Mouse (Mus musculus): ENCODE data around the gene Vsx2.
A peak's percentile ranks its signal among the peaks of the same experiment; 100 is the strongest.

Gene Vsx2

GRCm38 (mm10) chr12:84572341-84572720 is 2.8 kb downstream of the Vsx2 start:
- no peak for DNase-seq (ENCODE audit: low spot score in 2 of 2)

- DNase-seq (ENCODE audit: low spot score in 2 of 2): no peak
Measured at GRCm38 (mm10) chr12:84573094-84573493, 3.5 kb downstream of the Vsx2 start.

DNA sequence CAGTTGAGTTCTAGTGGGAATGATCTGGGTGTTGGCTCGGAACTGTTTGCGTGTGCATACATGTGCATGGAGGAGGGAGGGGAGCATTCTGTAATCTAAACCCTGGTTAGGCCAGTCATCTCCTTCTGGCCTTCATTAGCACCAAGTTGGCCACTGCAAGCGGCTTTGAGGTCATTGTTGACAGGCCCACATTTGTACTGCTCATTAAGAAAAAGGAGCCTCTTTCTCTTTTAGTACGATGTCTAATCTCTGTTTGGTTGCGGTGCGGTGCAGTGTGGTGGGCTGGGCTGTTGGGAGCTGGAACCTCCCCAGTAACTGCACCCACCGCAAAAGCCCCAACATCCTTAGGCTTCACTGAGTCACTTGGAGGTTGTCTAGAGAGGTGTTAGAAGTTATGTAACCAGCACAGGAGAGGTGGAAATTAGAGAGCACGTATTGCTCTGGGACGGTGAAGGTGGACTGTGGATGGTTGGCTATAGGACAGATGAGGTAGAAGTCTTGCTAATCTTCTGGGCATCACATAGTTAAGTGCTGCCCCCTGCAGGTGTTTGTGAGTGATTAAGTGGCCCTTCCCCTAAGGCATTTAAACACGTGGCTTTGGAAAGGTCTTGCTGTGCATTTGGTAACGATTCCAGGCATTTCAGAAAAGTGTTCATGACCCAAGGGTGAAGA is 8.3 kb downstream of the Vsx2 start:
- no peak for DNase-seq (ENCODE audit: low spot score in 2 of 2)

DNA sequence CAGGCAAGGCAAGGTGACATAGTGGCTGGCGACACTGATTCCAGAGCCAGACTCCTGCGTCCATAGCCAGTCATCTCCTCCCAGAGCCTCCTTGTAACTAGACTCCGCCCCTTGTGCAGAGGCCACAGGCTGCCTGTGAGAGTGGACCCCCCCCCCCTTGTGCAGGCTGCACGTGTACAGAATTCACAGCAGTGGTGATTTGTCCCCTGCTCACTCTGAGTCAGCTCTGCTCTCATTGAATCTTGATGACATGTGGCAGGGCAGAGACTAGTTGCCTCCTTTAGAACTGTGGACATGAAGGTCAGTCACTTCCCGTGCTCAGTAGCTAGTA is 8.8 kb downstream of the Vsx2 start:
- no peak for DNase-seq (ENCODE audit: low spot score in 2 of 2)

GRCm38 (mm10) chr12:84581285-84581684 is 11.7 kb downstream of the Vsx2 start:
- no peak for DNase-seq (ENCODE audit: low spot score in 2 of 2)

- DNase-seq (ENCODE audit: low spot score in 2 of 2): peak; percentile 97 to 98
Measured at GRCm38 (mm10) chr12:84589825-84590761, 20.5 kb downstream of the Vsx2 start.

DNA sequence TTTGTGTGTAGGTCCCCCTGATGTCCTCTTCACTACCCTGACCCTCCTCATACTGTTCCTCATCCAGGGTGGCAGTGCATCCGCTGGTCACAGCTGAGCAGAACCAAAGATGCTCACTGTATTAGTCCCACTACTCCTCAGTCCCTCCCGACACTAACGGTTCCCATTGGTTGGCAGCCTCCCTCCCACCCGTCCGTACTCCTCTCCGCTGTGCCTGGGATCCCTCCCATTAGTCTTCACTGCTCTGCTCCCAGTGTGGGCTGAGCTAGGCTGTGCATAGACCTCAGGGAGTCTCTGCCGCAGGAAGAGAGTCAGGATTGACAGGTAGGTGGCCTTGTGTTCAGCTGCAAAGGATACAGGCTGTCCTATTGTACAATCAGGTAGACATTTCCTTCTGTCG is 28.8 kb downstream of the Vsx2 start:
- no peak for DNase-seq (ENCODE audit: low spot score in 2 of 2)

DNA sequence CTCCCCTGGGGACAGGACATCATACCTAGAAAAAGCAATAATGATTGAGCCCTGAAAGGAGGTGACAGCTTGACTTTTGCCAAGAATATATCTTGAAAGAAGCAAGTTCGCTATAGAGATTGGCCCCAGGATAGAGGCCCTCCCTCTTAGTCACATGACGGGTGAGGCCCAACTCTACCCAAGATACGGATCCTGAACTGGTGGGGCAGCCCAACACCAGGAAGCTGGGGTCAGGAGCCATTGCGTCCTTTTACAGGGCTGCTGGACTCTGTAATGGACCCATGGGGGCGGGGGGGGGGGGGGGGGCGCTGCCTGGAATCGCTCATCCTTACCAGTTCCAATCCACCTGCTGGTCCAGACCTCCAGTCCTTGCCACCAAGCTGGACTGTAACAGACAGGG is 34.4 kb downstream of the Vsx2 start:
- no peak for DNase-seq (ENCODE audit: low spot score in 2 of 2)

DNA sequence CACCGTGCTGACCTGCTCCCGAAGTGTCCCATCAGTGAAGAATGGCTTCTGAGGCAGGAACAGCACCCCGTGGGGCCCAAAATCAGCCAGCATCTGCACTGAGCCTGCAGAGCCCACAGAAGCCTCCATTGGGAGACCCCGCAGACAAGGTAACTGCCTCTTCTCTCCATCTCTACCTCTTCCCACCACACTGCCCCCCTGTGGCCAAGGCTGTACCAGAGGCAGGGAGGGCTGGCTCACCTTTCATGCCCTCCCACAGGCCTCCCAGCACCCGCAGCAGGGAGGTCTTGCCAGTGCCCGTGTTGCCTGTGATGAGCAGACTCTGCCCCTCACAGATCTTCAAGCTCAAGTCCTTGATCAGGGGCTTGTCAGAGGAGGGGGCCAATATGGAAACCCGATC is 36.3 kb downstream of the Vsx2 start:
- DNase-seq (ENCODE audit: low spot score in 2 of 2): no peak

DNA sequence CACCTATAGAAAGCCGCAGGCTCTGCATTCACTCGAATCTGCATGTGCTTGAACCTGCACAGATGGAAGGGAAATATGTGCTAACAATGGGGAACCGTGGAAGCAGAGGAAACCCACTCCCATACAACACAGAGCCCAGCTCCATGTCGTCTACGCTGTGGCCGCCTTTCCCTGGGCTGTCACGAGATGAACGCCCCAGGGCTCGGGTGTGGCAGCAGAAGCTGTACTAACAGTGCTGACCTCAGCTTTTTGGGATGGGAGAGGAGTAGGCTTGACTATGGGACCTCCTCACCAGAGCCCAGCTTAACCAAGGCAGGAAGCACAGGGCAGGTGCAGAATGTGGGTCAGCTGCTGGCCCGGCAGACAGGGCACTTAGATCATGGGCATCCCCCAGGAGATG is 42.2 kb downstream of the Vsx2 start:
- no peak for DNase-seq (ENCODE audit: low spot score in 2 of 2)

DNA sequence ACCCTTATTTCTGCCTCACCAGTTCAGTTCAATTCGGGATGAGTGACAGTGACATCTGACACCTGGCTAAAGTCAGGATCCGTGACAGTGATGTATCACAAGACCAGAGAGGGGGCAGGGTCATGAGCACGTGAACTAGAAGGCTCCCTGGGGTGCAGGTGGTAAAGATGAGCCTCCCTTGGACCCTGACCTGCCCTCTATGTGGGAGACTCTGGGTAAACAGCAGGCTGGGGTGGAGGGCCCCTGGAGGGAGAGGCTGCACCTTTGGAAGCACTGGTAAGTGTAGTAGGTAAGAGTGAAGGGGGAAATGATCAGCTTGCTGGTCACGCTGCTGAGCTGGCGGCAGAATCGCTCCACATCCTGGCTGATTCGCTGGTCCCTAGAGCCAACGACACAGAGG is 43.0 kb downstream of the Vsx2 start:
- DNase-seq (ENCODE audit: low spot score in 2 of 2): no peak

GRCm38 (mm10) chr12:84614001-84614400 is 44.4 kb downstream of the Vsx2 start:
- no peak for DNase-seq (ENCODE audit: low spot score in 2 of 2)

GRCm38 (mm10) chr12:84614524-84614923 is 45.0 kb downstream of the Vsx2 start:
- peak; percentile 53 to 68 for DNase-seq (ENCODE audit: low spot score in 2 of 2)

- DNase-seq (ENCODE audit: low spot score in 2 of 2): peak; percentile 92 to 95
Measured at GRCm38 (mm10) chr12:84616977-84617630, 47.5 kb downstream of the Vsx2 start, which contains the start of gene Abcd4. Abcd4 (minus strand) TSS chr12:84617413.

GRCm38 (mm10) chr12:84617663-84618062 is 48.1 kb downstream of the Vsx2 start:
- peak in 1 of 2 experiments; percentile 20 for DNase-seq (ENCODE audit: low spot score in 2 of 2)

- no peak for DNase-seq (ENCODE audit: low spot score in 2 of 2)
Measured at GRCm38 (mm10) chr12:84620975-84621374, 51.4 kb downstream of the Vsx2 start.

DNA sequence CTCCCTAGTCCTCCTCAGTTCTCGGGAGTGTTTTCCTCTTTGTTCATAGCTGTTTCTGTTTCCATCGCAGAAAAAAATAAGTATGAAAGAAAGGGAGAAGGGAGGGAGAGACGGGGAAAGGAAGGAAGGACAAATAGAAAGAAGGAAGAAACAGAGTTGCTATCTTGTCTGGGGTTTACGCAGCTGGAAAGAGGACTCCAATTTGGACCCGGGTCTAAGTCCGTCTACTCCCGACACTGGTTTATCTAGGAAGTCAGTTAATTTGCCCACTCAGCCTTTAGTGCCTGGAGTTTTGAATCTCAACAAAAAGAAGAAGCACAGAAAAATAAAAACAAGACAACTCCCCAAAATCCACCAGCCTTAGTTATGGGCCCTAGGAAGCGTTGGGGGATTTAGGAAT is 55.0 kb downstream of the Vsx2 start:
- no peak for DNase-seq (ENCODE audit: low spot score in 2 of 2)

DNA sequence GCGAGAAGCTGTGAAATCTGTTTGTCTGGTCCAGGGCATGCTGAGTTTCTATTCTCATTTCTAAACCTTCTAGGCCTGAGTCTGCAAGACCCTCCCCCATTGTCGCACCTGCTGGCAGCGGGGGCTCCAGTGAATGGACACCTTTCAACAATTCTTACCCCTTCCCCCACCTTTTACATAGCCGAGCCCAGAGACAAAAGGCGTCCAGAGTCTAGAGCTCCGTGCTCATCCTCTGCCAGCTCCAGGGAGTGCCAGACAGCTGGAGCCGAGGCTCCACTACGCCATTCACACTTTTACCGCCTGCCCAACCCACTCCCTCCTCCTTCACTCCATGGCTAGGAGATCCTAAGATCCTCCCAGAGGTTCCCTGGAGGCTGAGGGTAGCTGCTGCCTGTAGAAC is 55.6 kb downstream of the Vsx2 start:
- DNase-seq (ENCODE audit: low spot score in 2 of 2): peak; percentile 23 to 28

GRCm38 (mm10) chr12:84631867-84632266 is 62.3 kb downstream of the Vsx2 start:
- DNase-seq (ENCODE audit: low spot score in 2 of 2): no peak

- DNase-seq (ENCODE audit: low spot score in 2 of 2): no peak
Measured at GRCm38 (mm10) chr12:84640253-84640652, 70.7 kb downstream of the Vsx2 start.

- DNase-seq (ENCODE audit: low spot score in 2 of 2): no peak
Measured at GRCm38 (mm10) chr12:84640654-84641053, 71.1 kb downstream of the Vsx2 start, which contains the start of gene Vrtn. Vrtn (plus strand) TSS chr12:84641019.
